Mouse (Mus musculus) layer of hippocampus, adult 9-10 months (tissue): ENCODE measurements at regions not wholly inside any gene's neighbourhood (a gene's known extent, or its start where the extent isn't known, plus 50 kb on each side); places are given as distances from the start of the nearest gene placed in this dataset.
A peak's percentile ranks its signal among the peaks of the same experiment; 100 is the strongest.
"Not testable (repeated sequence)": the region's sequence is repeated elsewhere in the genome, so short reads cannot be mapped to it uniquely, and the experiment has no call there.

Source experiments
- DNase-seq: peaks from one replicate; pipeline ENCODE4 v3.0.0; 2022; ENCODE audit warnings: low spot score

- DNase-seq, result no peak
Observed at GRCm38 (mm10) chr1:59403831-59404547, 78.2 kb upstream of the Fzd7 start.

GRCm38 (mm10) chr1:59405370-59405769 is 76.9 kb upstream of the Fzd7 start:
- no peak for DNase-seq

GRCm38 (mm10) chr1:59406741-59407306 is 75.4 kb upstream of the Fzd7 start:
- no peak for DNase-seq

GRCm38 (mm10) chr1:59409585-59410160 is 72.6 kb upstream of the Fzd7 start:
- peak; percentile 10 for DNase-seq

- DNase-seq, result no peak
Observed at GRCm38 (mm10) chr1:59413264-59413663, 69.0 kb upstream of the Fzd7 start.

- DNase-seq, result no peak
Observed at GRCm38 (mm10) chr1:59414401-59415210, 67.6 kb upstream of the Fzd7 start.

- DNase-seq, result no peak
Observed at GRCm38 (mm10) chr1:59415733-59416312, 66.4 kb upstream of the Fzd7 start.

GRCm38 (mm10) chr1:59417317-59417716 is 64.9 kb upstream of the Fzd7 start:
- DNase-seq, result no peak

GRCm38 (mm10) chr1:59417962-59418361 is 64.3 kb upstream of the Fzd7 start:
- no peak for DNase-seq

GRCm38 (mm10) chr1:59418748-59419147 is 63.5 kb upstream of the Fzd7 start:
- DNase-seq, result no peak

GRCm38 (mm10) chr1:59422981-59423941 is 59.0 kb upstream of the Fzd7 start:
- DNase-seq, result no peak

GRCm38 (mm10) chr1:59425771-59426170 is 56.5 kb upstream of the Fzd7 start:
- DNase-seq, result not testable (repeated sequence)

GRCm38 (mm10) chr1:59426346-59427203 is 55.6 kb upstream of the Fzd7 start:
- DNase-seq, result no peak

- no peak for DNase-seq
Observed at GRCm38 (mm10) chr1:59427204-59427557, 55.0 kb upstream of the Fzd7 start.

- no peak for DNase-seq
Observed at GRCm38 (mm10) chr1:59429289-59429688, 52.9 kb upstream of the Fzd7 start.

- DNase-seq, result no peak
Observed at GRCm38 (mm10) chr1:59430234-59430633, 52.0 kb upstream of the Fzd7 start.

- DNase-seq, result no peak
Observed at GRCm38 (mm10) chr1:59430886-59431486, 51.2 kb upstream of the Fzd7 start.
